Mouse (Mus musculus) lung, embryonic 16.5 days (tissue): ENCODE measurements at regions not wholly inside any gene's neighbourhood (a gene's known extent, or its start where the extent isn't known, plus 50 kb on each side); places are given as distances from the start of the nearest gene placed in this dataset.

Experiments
- ATAC-seq: fragments of 200-750 bp; cut with Nextera tagmentation; 2 replicates; pipeline ENCODE4 v1.8.0; 2017; ENCODE audit warnings: low read depth, mild to moderate bottlenecking, moderate library complexity
- H3K27ac ChIP-seq: fragments of 300-500 bp; sonication (generic); 2 replicates; pipeline ENCODE4 v1.5.1; 2014; ENCODE audit warnings: mild to moderate bottlenecking, control low read depth, low read length
- H3K27me3 ChIP-seq: fragments of 300-500 bp; sonication (generic); 2 replicates; pipeline ENCODE4 v1.6.1; 2014; ENCODE audit warnings: low read depth, low read length, mixed read lengths; ENCODE audit not compliant: control insufficient read depth, insufficient read depth
- H3K36me3 ChIP-seq: fragments of 300-500 bp; sonication (generic); 2 replicates; pipeline ENCODE4 v1.6.1; 2014; ENCODE audit warnings: low read length; ENCODE audit not compliant: control insufficient read depth, insufficient read depth
- H3K4me1 ChIP-seq: fragments of 300-500 bp; sonication (generic); replicated peaks from 2 replicates; pipeline ENCODE4 v1.6.1; 2014; ENCODE audit warnings: low read length, mixed read lengths; ENCODE audit not compliant: control insufficient read depth, insufficient read depth
- H3K4me2 ChIP-seq: fragments of 300-500 bp; sonication (generic); 2 replicates; pipeline ENCODE4 v1.6.1; 2014; ENCODE audit warnings: low read depth, low read length, control low read depth
- H3K4me3 ChIP-seq: fragments of 300-500 bp; sonication (generic); 2 replicates; pipeline ENCODE4 v1.5.1; 2014; ENCODE audit warnings: mild to moderate bottlenecking, low read length, control low read depth
- H3K9ac ChIP-seq: fragments of 300-500 bp; sonication (generic); 2 replicates; pipeline ENCODE4 v1.6.1; 2014; ENCODE audit warnings: low read length, control low read depth
- H3K9me3 ChIP-seq: fragments of 300-500 bp; sonication (generic); 2 replicates; pipeline ENCODE4 v1.6.1; 2016; ENCODE audit warnings: low read length; ENCODE audit not compliant: control insufficient read depth
- WGBS: fragments of 180-500 bp; shearing (Covaris S2); extraction: QIAGEN DNeasy Blood & Tissue Kit; methylation state at CpG from one replicate; pipeline ENCODE4 v1.1.7; 2014; 5-methylcytosine and 5-hydroxymethylcytosine counted together

DNA sequence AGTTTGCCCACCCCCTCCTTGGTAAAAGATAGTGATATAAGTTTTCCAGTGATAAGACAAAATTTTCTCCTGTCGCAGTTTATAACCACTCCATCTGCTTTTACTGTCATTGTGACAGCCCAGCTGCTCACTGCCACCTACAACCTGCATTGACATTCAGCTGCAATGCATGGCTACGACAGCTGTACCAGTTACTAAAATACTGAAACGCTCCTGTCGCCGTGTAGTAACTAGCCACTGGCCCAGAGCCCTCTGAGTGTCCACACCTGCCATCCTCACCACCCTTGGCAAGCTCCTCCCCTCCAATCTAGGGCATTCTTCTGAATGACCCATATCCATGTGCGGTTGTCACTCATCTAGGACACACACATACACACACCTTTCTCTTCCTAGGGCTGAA is 286.2 kb downstream of the Bcor start:
- no peaks in the 10 kb centered on the region for H3K4me1 ChIP-seq
- H3K9ac ChIP-seq = no peak overlapping the region
- no peak for ATAC-seq
- H3K9me3 ChIP-seq = no peaks in the 10 kb centered on the region
- no peaks in the 10 kb centered on the region for H3K27me3 ChIP-seq
- H3K4me2 ChIP-seq = no peak overlapping the region
- 74% methylated on average over 6 of the region's 6 CpGs for WGBS
- H3K36me3 ChIP-seq = no peaks in the 10 kb centered on the region
- no peak overlapping the region for H3K4me3 ChIP-seq
- no peak overlapping the region for H3K27ac ChIP-seq

DNA sequence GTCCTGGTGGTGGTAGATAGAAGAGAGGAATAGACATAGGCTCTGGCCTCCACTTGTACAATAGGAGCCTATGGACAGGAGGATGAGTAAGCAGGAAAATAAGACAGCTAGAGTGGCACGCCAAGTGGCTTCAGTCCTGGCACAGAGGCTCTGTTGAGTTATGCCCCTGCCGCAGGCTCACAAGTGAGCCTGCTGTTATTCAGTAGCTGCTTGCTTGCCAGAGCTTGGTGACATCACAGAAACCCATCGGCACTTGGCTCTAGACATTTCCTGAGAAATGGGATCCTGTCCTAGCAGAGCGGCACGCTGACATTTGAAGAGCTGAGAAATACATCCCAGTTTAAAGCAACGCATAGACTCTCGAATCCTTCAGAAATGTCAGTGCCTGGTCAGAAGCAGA is 283.5 kb downstream of the Bcor start:
- H3K4me1 ChIP-seq = 0 out of 2 replicates have a peak, but pooled peaks cover 3% of the 10 kb centered on the region
- H3K4me3 ChIP-seq = no peak overlapping the region
- H3K9ac ChIP-seq = no peak overlapping the region
- H3K9me3 ChIP-seq = no peaks in the 10 kb centered on the region
- no peak overlapping the region for H3K27ac ChIP-seq
- H3K27me3 ChIP-seq = no peaks in the 10 kb centered on the region
- WGBS = 68% methylated on average over 7 of the region's 7 CpGs
- ATAC-seq = no peak
- no peaks in the 10 kb centered on the region for H3K36me3 ChIP-seq
- H3K4me2 ChIP-seq = no peak overlapping the region

GRCm38 (mm10) chrX:11878028-11878427 is 282.1 kb downstream of the Bcor start:
- no peak overlapping the region for H3K4me2 ChIP-seq
- no peak for ATAC-seq
- no peak overlapping the region for H3K27ac ChIP-seq
- no peaks in the 10 kb centered on the region for H3K27me3 ChIP-seq
- H3K36me3 ChIP-seq = no peaks in the 10 kb centered on the region
- no peak overlapping the region for H3K4me3 ChIP-seq
- no peak overlapping the region for H3K9ac ChIP-seq
- H3K9me3 ChIP-seq = no peaks in the 10 kb centered on the region
- WGBS = 74% methylated on average over 8 of the region's 8 CpGs
- 0 out of 2 replicates have a peak, but pooled peaks cover 3% of the 10 kb centered on the region for H3K4me1 ChIP-seq

GRCm38 (mm10) chrX:11880972-11881371 is 279.2 kb downstream of the Bcor start:
- 62% methylated on average over 1 of the region's 1 CpGs for WGBS
- no peak overlapping the region for H3K4me3 ChIP-seq
- no peaks in the 10 kb centered on the region for H3K36me3 ChIP-seq
- peak; percentile 36; the same call in 1 of the 2 replicates for ATAC-seq
- 0 out of 2 replicates have a peak, but pooled peaks cover 3% of the 10 kb centered on the region for H3K4me1 ChIP-seq
- no peaks in the 10 kb centered on the region for H3K9me3 ChIP-seq
- H3K4me2 ChIP-seq = no peak overlapping the region
- H3K27me3 ChIP-seq = no peaks in the 10 kb centered on the region
- H3K27ac ChIP-seq = no peak overlapping the region
- H3K9ac ChIP-seq = no peak overlapping the region

DNA sequence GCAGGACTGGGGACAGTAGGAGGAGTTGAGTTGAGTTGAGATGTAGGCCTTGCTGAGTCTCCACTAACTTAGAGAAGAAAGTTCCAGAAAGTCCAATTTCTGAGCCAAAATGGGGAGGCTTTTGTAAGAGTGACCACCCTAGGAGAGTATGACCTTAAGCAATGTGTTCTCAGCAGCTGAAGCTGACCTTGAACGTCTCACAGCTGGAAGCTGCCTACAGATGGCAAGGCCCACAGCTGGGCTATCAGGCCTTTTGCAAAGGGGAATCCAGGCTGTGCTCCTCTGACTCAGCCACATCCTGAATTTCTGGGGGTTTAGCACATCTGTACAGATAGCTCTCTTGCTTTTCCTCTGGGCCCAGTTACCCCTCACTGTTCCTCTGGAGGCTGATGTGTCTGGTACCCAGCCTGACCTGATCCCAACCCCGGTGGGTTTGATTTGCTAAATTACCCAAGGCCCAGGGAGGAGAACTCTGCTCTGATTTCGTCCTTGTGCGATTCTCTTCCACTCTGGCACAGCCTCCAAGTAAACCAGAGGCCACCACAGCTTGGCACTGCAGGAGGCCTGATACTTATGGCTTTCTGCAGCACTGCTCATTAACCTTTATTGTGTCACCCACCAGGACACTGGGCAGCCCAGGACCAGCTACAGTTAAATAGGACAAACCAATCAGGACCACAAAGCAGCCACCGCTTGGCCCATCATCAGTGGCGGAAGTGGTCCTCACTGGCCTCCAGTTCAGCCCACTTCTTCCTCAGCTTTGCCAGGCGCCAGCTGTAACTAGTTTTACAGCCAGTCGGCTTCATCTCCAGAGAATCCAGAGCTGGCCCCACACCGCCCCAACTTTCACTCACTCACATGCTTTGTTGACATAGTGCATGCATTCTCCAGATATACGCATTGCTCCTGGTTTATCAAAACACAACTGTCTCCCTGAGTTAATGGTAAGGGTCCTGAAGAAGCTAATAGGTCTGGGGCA is 276.1 kb downstream of the Bcor start:
- Histone ChIP-seq H3K36me3 (no peaks in the 10 kb centered on the region), H3K4me1 (peaks cover 3% of the 10 kb centered on the region; the same call in 1 of the 2 replicates), H3K9me3 (no peaks in the 10 kb centered on the region), H3K4me2 (no peak overlapping the region), H3K27me3 (no peaks in the 10 kb centered on the region), H3K9ac (no peak overlapping the region), H3K4me3 (no peak overlapping the region), H3K27ac (no peak overlapping the region)
- 66% methylated on average over 10 of the region's 10 CpGs for WGBS
- ATAC-seq = peak; percentile 70

DNA sequence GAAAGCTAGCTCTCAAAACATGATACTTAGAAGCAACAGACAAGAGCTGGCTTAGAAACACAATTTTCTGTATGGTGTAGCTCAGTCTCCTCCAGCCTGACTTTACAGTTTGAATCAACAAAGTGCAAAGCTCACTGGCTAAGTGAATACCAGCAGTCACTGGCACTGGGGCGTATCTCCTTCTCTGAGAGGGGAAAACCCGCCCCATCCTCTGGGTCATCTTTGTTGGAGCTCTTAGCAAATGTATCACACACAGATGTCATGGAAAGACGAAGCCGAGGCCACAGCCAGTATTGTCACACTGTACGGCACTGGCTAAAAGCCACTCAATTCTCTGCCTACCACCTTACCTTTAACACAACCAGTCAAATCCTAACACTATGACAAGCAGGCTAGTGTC is 267.8 kb downstream of the Bcor start:
- Histone ChIP-seq H3K4me3 (no peak overlapping the region), H3K27ac (no peak overlapping the region), H3K27me3 (no peaks in the 10 kb centered on the region), H3K36me3 (no peaks in the 10 kb centered on the region), H3K9me3 (no peaks in the 10 kb centered on the region), H3K9ac (no peak overlapping the region), H3K4me2 (no peak overlapping the region), H3K4me1 (peaks cover 6% of the 10 kb centered on the region; the same call in 1 of the 2 replicates)
- no peak for ATAC-seq
- 80% methylated on average over 5 of the region's 5 CpGs for WGBS

- H3K27ac ChIP-seq = no peak overlapping the region
- H3K4me3 ChIP-seq = no peak overlapping the region
- peaks cover 6% of the 10 kb centered on the region; the same call in 1 of the 2 replicates for H3K4me1 ChIP-seq
- H3K27me3 ChIP-seq = no peaks in the 10 kb centered on the region
- no peaks in the 10 kb centered on the region for H3K36me3 ChIP-seq
- no peaks in the 10 kb centered on the region for H3K9me3 ChIP-seq
- no peak overlapping the region for H3K4me2 ChIP-seq
- 26% methylated on average over 10 of the region's 10 CpGs for WGBS
- H3K9ac ChIP-seq = no peak overlapping the region
- ATAC-seq = peak; percentile 41; the same call in 1 of the 2 replicates
These were observed 266.4 kb downstream of the Bcor start for GRCm38 (mm10) chrX:11893606-11894279.

- no peak for ATAC-seq
- Histone ChIP-seq H3K4me3 (no peak overlapping the region), H3K27ac (no peak overlapping the region), H3K4me2 (no peak overlapping the region), H3K27me3 (no peaks in the 10 kb centered on the region), H3K9ac (no peak overlapping the region), H3K9me3 (no peaks in the 10 kb centered on the region), H3K4me1 (peaks cover 6% of the 10 kb centered on the region; the same call in 1 of the 2 replicates), H3K36me3 (no peaks in the 10 kb centered on the region)
- WGBS = 36% methylated on average over 5 of the region's 6 CpGs
These were observed 265.9 kb downstream of the Bcor start for GRCm38 (mm10) chrX:11894280-11894662.

DNA sequence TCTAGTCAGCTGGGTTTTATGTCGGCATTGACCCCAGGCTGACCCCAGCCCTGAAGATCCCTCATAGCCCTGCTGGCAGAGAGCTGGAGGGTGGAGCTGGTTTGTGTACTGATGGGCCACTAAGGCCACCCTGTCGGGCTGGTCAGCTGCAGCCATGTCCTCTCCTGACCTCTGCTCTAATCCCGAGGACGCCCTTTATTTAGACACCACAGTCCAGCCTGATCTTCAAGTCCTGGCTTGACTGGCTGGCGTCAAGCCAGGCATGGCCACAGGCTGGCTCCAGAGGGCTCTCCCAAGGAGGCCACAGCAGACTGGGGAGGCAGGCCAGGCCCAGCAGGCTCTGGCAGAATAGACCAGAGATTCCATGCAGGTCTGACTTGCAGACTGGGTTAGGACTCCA is 264.8 kb downstream of the Bcor start:
- H3K4me3 ChIP-seq = no peak overlapping the region
- WGBS = 22% methylated on average over 5 of the region's 5 CpGs
- no peak overlapping the region for H3K4me2 ChIP-seq
- H3K36me3 ChIP-seq = no peaks in the 10 kb centered on the region
- peaks cover 6% of the 10 kb centered on the region; the same call in 1 of the 2 replicates for H3K4me1 ChIP-seq
- H3K27ac ChIP-seq = no peak overlapping the region
- no peak overlapping the region for H3K9ac ChIP-seq
- H3K27me3 ChIP-seq = no peaks in the 10 kb centered on the region
- ATAC-seq = no peak
- H3K9me3 ChIP-seq = no peaks in the 10 kb centered on the region
